Mouse (Mus musculus) ES-Bruce4 (cell line): ENCODE measurements around the gene Setd7.

ENCODE experiments used
- CTCF ChIP-seq: IDR thresholded peaks from one replicate; pipeline ENCODE4 v1.8.1; 2011; ENCODE audit warnings: low read depth, low read length
- EP300 ChIP-seq: IDR thresholded peaks from 2 replicates; pipeline ENCODE4 v1.6.1; 2011; ENCODE audit warnings: low read depth, low read length; ENCODE audit not compliant: insufficient read depth
- POLR2A ChIP-seq: IDR thresholded peaks from one replicate; pipeline ENCODE4 v1.8.1; 2011; ENCODE audit warnings: low read length; ENCODE audit not compliant: insufficient read depth

- no peak for TF ChIP-seq CTCF
- no peak for TF ChIP-seq EP300
- TF ChIP-seq POLR2A = no peak
Observed at GRCm38 (mm10) chr3:51468530-51468929, 92.1 kb downstream of the Setd7 start.
